Mouse (Mus musculus) embryonic facial prominence, embryonic 14.5 days (tissue): ENCODE measurements around the gene Eps15l1. TPM values are rescaled to one million over a fixed set of nuclear protein-coding genes. Genes with fewer than 3 reads are reported as not detected.

ENCODE experiments used
- ATAC-seq: fragments of 200-750 bp; cut with Nextera tagmentation; 2 replicates; pipeline ENCODE4 v1.8.0; 2017; ENCODE audit warnings: low read depth, moderate number of reproducible peaks, moderate TSS enrichment
- DNase-seq: peaks from one replicate; pipeline ENCODE4 v3.0.0-alpha.2; 2015; ENCODE audit warnings: low spot score
- H3K27ac ChIP-seq: fragments of 300-500 bp; sonication (generic); replicated peaks from 2 replicates; pipeline ENCODE4 v1.5.1; 2014; ENCODE audit warnings: low read depth, mild to moderate bottlenecking, low read length, moderate library complexity
- H3K27me3 ChIP-seq: fragments of 300-500 bp; sonication (generic); replicated peaks from 2 replicates; pipeline ENCODE4 v1.6.1; 2014; ENCODE audit warnings: low read length; ENCODE audit not compliant: control insufficient read depth, insufficient read depth
- H3K36me3 ChIP-seq: fragments of 300-500 bp; sonication (generic); 2 replicates; pipeline ENCODE4 v1.6.1; 2014; ENCODE audit warnings: low read length, mixed read lengths; ENCODE audit not compliant: control insufficient read depth, insufficient read depth
- H3K4me1 ChIP-seq: fragments of 300-500 bp; sonication (generic); 2 replicates; pipeline ENCODE4 v1.6.1; 2014; ENCODE audit warnings: antibody characterized with exemption, low read length; ENCODE audit not compliant: control insufficient read depth, insufficient read depth
- H3K4me2 ChIP-seq: fragments of 300-500 bp; sonication (generic); 2 replicates; pipeline ENCODE4 v1.6.1; 2014; ENCODE audit warnings: low read depth, mild to moderate bottlenecking, low read length, moderate library complexity, mixed read lengths
- H3K4me3 ChIP-seq: fragments of 300-500 bp; sonication (generic); 2 replicates; pipeline ENCODE4 v1.5.1; 2014; ENCODE audit warnings: low read depth, mild to moderate bottlenecking, low read length
- H3K9ac ChIP-seq: fragments of 300-500 bp; sonication (generic); 2 replicates; pipeline ENCODE4 v1.6.1; 2014; ENCODE audit warnings: low read depth, mild to moderate bottlenecking, low read length, moderate library complexity, mixed read lengths
- H3K9me3 ChIP-seq: fragments of 300-500 bp; sonication (generic); 2 replicates; pipeline ENCODE4 v1.6.1; 2016; ENCODE audit warnings: low read length; ENCODE audit not compliant: control insufficient read depth
- WGBS: fragments of 180-500 bp; shearing (Covaris S2); extraction: QIAGEN DNeasy Blood & Tissue Kit; methylation state at CpG from one replicate; pipeline ENCODE4 v1.1.7; 2014; 5-methylcytosine and 5-hydroxymethylcytosine counted together
- polyA plus RNA-seq: library from polyadenylated mRNA; unstranded; fragments of >200 nt; fragmentation: Nextera tagmentation; extraction: Ambion mirVana; gene quantifications from 2 replicates; pipeline ENCODE4 v1.2.1, GENCODE M21; 2014

The Eps15l1 gene
- polyA plus RNA-seq, 1 experiment from 2014 or later: 50.2 TPM

GRCm38 (mm10) chr8:72366435-72366834 lies 54.8 kb downstream of the Eps15l1 start:
- H3K9ac ChIP-seq: no peak overlapping the region
- H3K4me3 ChIP-seq: no peak overlapping the region
- no peak overlapping the region for H3K27ac ChIP-seq
- WGBS: 100% methylated on average over 2 of the region's 2 CpGs
- no peaks in the 10 kb centered on the region for H3K4me1 ChIP-seq
- no peaks in the 10 kb centered on the region for H3K27me3 ChIP-seq
- no peak for DNase-seq
- peaks cover 96% of the 10 kb centered on the region for H3K36me3 ChIP-seq
- ATAC-seq: no peak
- H3K4me2 ChIP-seq: no peak overlapping the region
- no peaks in the 10 kb centered on the region for H3K9me3 ChIP-seq

GRCm38 (mm10) chr8:72365826-72366225 lies 55.4 kb downstream of the Eps15l1 start:
- WGBS: 12% methylated on average over 3 of the region's 3 CpGs
- no peak overlapping the region for H3K4me2 ChIP-seq
- H3K4me1 ChIP-seq: no peaks in the 10 kb centered on the region
- no peaks in the 10 kb centered on the region for H3K9me3 ChIP-seq
- no peak overlapping the region for H3K9ac ChIP-seq
- peaks cover 93% of the 10 kb centered on the region for H3K36me3 ChIP-seq
- no peak overlapping the region for H3K4me3 ChIP-seq
- DNase-seq (peak; percentile 74), ATAC-seq (peak; percentile 54; the same call in 1 of the 2 replicates)
- H3K27ac ChIP-seq: no peak overlapping the region
- H3K27me3 ChIP-seq: no peaks in the 10 kb centered on the region

- DNase-seq (peak; percentile 10), ATAC-seq (no peak)
- Histone ChIP-seq H3K27me3 (no peaks in the 10 kb centered on the region), H3K4me2 (no peak overlapping the region), H3K4me3 (no peak overlapping the region), H3K9me3 (no peaks in the 10 kb centered on the region), H3K4me1 (no peaks in the 10 kb centered on the region), H3K36me3 (peaks cover 86% of the 10 kb centered on the region), H3K9ac (no peak overlapping the region), H3K27ac (no peak overlapping the region)
- 93% methylated on average over 2 of the region's 2 CpGs for WGBS
Observed at GRCm38 (mm10) chr8:72365016-72365415, 56.2 kb downstream of the Eps15l1 start.

GRCm38 (mm10) chr8:72363457-72363856 lies 57.8 kb downstream of the Eps15l1 start:
- DNase-seq (no peak), ATAC-seq (no peak)
- 84% methylated on average over 7 of the region's 7 CpGs for WGBS
- no peak overlapping the region for H3K4me3 ChIP-seq
- no peaks in the 10 kb centered on the region for H3K4me1 ChIP-seq
- no peaks in the 10 kb centered on the region for H3K9me3 ChIP-seq
- peaks cover 86% of the 10 kb centered on the region for H3K36me3 ChIP-seq
- no peak overlapping the region for H3K9ac ChIP-seq
- no peak overlapping the region for H3K27ac ChIP-seq
- no peaks in the 10 kb centered on the region for H3K27me3 ChIP-seq
- no peak overlapping the region for H3K4me2 ChIP-seq

- Histone ChIP-seq H3K4me3 (no peak overlapping the region), H3K4me2 (no peak overlapping the region), H3K36me3 (peaks cover 86% of the 10 kb centered on the region), H3K27me3 (no peaks in the 10 kb centered on the region), H3K9ac (no peak overlapping the region), H3K27ac (no peak overlapping the region), H3K4me1 (no peaks in the 10 kb centered on the region), H3K9me3 (no peaks in the 10 kb centered on the region)
- WGBS: 92% methylated on average over 4 of the region's 4 CpGs
- ATAC-seq (no peak), DNase-seq (no peak)
Observed at GRCm38 (mm10) chr8:72362754-72363153, 58.5 kb downstream of the Eps15l1 start.

GRCm38 (mm10) chr8:72360162-72360561 lies 61.1 kb downstream of the Eps15l1 start:
- H3K4me1 ChIP-seq: no peaks in the 10 kb centered on the region
- no peaks in the 10 kb centered on the region for H3K27me3 ChIP-seq
- no peak overlapping the region for H3K4me2 ChIP-seq
- H3K9ac ChIP-seq: no peak overlapping the region
- H3K4me3 ChIP-seq: no peak overlapping the region
- ATAC-seq: no peak
- H3K27ac ChIP-seq: no peak overlapping the region
- DNase-seq: no peak
- H3K36me3 ChIP-seq: peaks cover 87% of the 10 kb centered on the region
- no peaks in the 10 kb centered on the region for H3K9me3 ChIP-seq

- ATAC-seq (no peak), DNase-seq (no peak)
- Histone ChIP-seq H3K4me1 (no peaks in the 10 kb centered on the region), H3K4me3 (no peak overlapping the region), H3K4me2 (no peak overlapping the region), H3K9me3 (no peaks in the 10 kb centered on the region), H3K9ac (no peak overlapping the region), H3K27ac (no peak overlapping the region), H3K36me3 (peaks cover 82% of the 10 kb centered on the region), H3K27me3 (no peaks in the 10 kb centered on the region)
- 91% methylated on average over 3 of the region's 3 CpGs for WGBS
Observed at GRCm38 (mm10) chr8:72356593-72356992, 64.7 kb downstream of the Eps15l1 start.

GRCm38 (mm10) chr8:72354272-72354671 lies 67.0 kb downstream of the Eps15l1 start:
- Histone ChIP-seq H3K9me3 (no peaks in the 10 kb centered on the region), H3K27me3 (no peaks in the 10 kb centered on the region), H3K4me3 (no peak overlapping the region), H3K4me2 (no peak overlapping the region), H3K9ac (no peak overlapping the region), H3K27ac (no peak overlapping the region), H3K4me1 (no peaks in the 10 kb centered on the region), H3K36me3 (peaks cover 69% of the 10 kb centered on the region)
- no peak for ATAC-seq
- DNase-seq: no peak
- WGBS: 64% methylated on average over 11 of the region's 11 CpGs

- Histone ChIP-seq H3K4me2 (no peak overlapping the region), H3K27ac (no peak overlapping the region), H3K9ac (no peak overlapping the region), H3K4me1 (no peaks in the 10 kb centered on the region), H3K27me3 (no peaks in the 10 kb centered on the region), H3K36me3 (peaks cover 64% of the 10 kb centered on the region), H3K4me3 (no peak overlapping the region), H3K9me3 (no peaks in the 10 kb centered on the region)
- DNase-seq (no peak), ATAC-seq (no peak)
- WGBS: 86% methylated on average over 7 of the region's 7 CpGs
Observed at GRCm38 (mm10) chr8:72353700-72354045, 67.6 kb downstream of the Eps15l1 start.
